Mouse (Mus musculus): ENCODE data around the gene Rdh8.

The Rdh8 gene

DNA sequence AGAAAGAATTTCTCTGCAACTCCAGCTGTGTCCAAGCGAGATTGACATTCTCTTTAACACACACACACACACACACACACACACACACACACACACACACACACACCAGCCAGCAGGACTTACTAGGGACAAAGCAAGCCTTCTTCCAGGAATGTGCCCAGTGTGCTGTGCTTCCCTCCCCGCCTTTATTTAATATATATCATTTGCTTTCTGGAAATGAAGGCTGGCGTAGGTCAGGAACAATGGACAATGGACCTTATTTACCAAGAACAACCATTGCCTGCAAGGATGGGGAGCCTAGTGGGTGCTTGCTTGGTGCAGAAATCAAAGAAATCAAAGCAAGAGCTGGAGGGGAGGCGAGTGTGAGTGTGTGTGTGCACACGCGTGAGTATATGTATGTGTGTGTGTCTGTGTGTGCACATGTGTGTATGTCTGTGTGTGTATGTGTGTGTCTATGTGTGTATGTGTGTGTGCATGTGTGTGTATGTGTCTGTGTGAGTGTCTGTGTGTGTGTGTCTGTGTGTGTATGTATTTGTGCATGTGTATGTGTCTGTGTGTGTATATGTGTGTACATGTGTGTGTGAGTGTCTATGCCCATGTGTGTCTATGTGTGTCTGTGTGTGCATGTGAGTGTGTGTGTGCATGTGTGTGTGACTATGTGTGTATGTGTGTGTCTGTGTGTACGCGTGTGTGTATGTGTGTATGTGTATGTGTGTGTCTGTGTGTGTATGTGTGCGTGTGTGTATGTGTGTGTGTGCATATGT is 19.1 kb downstream of the Rdh8 start:
- DNase-seq, result no peak

GRCm38 (mm10) chr9:20838931-20839330 is 20.6 kb downstream of the Rdh8 start:
- no peak for DNase-seq

DNA sequence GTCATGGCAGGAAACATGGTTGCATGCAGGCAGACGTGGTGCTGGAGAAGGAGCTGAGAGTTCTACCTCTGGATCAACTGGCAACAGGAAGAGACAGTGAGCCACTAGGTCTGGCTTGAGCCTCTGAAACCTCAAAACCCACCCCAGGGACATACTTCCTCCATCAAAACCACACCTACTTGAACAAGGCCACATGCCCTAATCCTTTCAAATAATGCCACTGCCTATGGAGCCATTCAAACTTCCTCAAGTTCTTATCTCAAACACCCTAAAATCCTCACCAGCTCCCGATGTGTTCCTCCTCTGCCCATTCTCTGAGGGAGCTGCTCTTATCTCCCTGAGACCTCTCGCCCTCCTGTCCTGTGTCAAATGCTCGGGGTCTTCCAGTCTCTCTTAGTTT is 23.9 kb downstream of the Rdh8 start:
- DNase-seq, result no peak

DNA sequence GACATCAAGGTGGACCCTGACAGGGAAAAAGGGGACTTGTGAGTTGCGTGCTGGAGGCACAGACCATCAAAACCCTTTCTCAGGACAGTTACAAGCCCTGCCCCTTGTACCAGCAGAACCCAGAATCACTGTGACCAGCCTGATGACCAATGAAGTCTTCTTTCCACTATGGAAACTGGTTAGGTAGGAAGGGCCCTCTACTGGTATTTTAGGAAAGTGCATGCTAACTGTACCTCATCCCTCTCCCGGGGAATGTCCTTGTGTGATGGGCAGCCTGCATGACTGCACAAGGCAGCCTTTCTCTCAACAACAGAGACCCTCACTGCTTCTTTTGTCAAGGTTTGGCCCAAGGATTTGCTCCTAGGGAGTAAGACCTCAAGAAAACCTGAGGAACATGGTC is 24.4 kb downstream of the Rdh8 start:
- DNase-seq, result peak in 1 of 2 experiments; percentile 17

- DNase-seq, result no peak
These were observed 31.9 kb downstream of the Rdh8 start for GRCm38 (mm10) chr9:20850179-20850578.

DNA sequence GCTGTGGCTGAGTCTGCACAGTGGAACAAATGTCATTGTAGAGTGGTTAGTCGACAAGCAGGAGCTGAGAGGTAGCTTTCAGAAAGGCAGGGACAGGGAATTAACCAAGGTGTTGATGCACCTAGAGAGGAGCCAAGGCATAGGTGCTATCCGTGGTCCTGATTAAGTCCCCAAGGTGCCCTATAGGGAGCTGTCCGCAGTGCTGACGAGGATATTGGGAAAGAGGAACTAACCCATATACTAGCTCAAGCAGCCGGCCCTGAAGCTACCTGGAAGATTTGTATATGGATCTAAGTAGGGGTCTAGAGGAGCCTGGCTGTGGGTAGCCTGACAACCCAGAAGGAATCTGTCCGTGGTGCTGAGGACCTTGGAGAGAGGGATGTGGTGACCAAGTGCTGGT is 38.8 kb downstream of the Rdh8 start:
- DNase-seq, result peak; percentile 61 to 72

DNA sequence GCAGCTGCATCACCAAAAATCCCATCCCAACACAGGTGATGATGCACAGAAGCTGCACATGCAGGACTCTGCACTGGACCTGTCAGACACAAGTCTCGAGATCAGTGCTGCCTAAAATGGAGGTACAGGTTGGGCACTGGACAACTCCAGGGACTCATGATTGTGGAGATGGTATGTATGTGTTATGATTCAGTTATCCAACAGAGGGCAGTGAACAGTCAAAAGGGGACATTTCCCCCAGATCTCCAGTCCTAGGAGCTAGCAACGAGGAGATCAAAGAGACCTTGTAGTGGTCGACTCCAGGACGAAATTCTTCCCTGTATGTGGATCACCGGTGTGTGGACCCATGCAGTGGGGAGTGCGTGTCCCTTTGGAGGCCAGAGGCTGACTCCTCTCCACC is 41.6 kb downstream of the Rdh8 start:
- no peak for DNase-seq

DNA sequence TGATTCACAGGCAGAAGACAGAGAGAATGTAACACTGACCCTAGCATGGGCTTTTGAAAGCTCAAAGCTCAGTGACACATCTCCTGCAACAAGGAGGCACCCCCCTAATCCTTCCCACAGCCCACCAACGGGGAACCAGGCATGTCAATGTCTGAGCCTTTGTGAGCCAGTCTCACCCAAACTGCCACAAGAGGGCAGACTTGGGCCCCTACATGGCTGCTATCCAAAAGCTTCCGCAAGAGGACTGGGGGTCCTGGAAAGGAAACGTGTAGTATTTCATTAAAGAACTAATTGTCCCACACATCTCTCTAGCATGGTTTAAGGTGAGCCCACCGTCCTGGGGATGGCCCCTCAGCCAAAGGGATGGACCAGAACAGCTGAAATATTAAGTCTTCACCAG is 43.5 kb downstream of the Rdh8 start:
- DNase-seq, result peak in 1 of 2 experiments; percentile 40

DNA sequence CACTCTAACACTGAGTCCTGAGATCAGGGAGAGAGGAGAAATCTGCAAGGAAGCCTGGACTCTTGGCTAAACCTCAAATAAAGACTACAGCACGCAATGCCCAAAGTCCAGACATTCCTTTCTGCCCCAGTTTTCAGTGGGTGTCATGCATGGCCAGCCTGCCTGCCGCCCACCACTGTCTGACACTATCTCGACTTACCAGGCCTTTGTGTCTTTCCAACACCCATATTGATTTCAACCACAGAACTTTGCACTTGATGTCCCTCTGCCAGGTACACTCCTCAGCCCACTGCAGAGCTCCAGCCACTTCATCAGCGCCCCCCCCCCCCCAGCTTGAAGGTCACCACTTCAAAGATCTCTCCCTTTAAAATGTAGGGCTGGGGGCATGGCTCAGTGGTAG is 43.9 kb downstream of the Rdh8 start:
- no peak for DNase-seq

DNA sequence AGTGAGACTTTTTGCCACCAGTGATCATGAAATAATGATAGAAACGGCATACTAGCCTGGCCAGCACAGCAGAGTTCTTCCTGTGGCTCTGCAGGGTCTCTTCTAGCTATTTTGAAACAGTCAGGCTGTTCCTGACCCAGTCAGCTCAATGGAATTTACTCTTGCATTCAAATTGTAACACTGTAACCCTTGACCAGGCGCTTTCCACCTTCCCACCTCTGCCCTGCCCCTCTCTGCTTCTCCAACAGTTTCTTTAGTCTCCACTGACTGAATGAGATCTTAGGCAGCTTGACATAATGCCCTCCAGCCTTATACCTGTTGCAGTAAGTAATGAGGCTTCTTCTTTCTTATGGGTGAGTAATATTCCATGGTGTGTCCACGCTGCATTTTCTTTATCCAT is 48.6 kb downstream of the Rdh8 start:
- no peak for DNase-seq

DNA sequence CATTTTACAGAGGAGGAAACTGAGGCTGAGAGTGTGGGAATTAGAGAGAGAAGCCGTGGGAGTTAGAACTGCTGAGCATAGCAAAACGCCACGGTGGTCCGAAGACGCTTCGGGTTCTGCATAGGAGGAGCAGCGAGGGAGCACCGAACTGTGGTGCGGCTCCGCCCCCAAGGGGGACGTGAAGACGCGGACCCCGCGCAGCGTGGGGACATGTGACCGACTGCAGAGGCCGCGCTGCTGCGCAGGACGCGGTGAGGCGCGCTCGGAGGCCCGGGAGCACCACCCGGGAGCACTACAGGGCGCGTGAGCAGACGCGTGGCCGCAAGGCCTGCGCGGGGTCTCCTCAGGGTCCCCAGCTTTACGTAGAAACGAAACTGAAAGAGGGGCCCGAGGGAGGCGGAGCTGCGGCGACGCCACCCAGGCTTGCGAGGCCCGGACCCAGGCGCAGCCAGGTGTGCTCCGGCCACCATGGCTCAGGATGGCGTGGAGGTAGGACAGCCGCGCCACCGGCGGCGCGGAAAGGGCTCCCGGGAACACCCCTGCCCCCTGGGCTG is 50.2 kb downstream of the Rdh8 start, which contains the start of gene A230050P20Rik:
TSS of gene A230050P20Rik (plus strand) at position 195 of the 554 bp plus-strand sequence.
- peak; percentile 49 to 81 for DNase-seq

GRCm38 (mm10) chr9:20869246-20869645 is 50.9 kb downstream of the Rdh8 start:
- peak in 1 of 2 experiments; percentile 40 for DNase-seq

GRCm38 (mm10) chr9:20870211-20871173 is 52.2 kb downstream of the Rdh8 start:
- DNase-seq, result no peak

DNA sequence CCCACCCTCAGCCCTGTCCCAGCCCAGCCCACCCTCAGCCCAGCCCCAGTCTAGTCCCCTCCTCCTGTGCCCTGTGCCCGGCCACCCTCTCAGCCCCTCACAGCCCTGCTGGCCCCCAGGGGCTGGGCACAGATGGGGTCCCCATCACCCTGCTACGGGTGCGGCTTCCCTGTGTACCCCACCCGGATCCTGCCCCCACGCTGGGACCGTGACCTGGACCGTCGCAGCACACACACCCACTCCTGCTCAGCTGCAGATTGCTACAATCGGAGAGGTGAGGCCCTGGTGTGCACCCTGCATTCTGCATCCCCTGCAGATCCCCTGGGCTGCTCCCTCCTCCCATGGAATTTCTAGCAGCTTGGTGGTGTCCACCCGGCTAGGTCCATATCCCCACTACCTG is 54.7 kb downstream of the Rdh8 start:
- DNase-seq, result no peak

GRCm38 (mm10) chr9:20873521-20873920 is 55.2 kb downstream of the Rdh8 start:
- no peak for DNase-seq

- no peak for DNase-seq
These were observed 56.9 kb downstream of the Rdh8 start for GRCm38 (mm10) chr9:20875021-20875790.

All from kidney, postnatal 25 days (tissue).